Mouse (Mus musculus): ENCODE measurements around the gene Zc3hav1.

DNA sequence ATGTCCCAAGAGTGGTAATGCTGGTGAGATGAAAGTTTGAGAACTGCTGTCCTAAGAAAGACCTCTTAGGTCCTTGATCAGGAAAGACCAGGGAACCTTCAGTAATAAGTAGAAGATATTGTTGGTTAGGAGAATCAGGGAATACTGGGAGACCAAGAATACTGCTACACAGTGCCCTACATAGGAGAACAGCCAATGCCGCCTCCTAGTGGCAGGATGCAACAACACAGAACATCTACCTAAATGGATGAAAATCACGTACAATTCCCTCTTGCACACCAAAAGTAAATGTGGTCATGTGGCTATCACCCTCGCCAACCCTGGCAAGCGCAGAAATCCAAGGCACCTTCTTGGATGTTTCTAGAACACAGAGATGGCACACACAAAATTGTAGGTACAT lies 27.8 kb downstream of the Zc3hav1 start:
- no peak for TF ChIP-seq CTCF (IDR thresholded peaks at IDR 0.05; ENCODE audit: low read depth, low read length)
- TF ChIP-seq POLR2A (IDR thresholded peaks at IDR 0.05; ENCODE audit: borderline replicate concordance, low read depth, low read length), result no peak

Measured in bone marrow macrophage, adult 2 months (primary cell).